Mouse (Mus musculus): Measurements from ENCODE around the gene Tcea3. TPM values are rescaled to one million over a fixed set of nuclear protein-coding genes. Genes with fewer than 3 reads are reported as not detected.

Gene Tcea3
- 16.4 and 17.3 TPM in 2 replicates for polyA plus RNA-seq (2014; fragmentation: Nextera tagmentation; extraction: Ambion mirVana)

GRCm38 (mm10) chr4:136247729-136248463 is at the start of gene Tcea3:
Tcea3 (plus strand) TSS chr4:136247729.
- Histone ChIP-seq H3K4me2 (peak within 1 kb of the TSS; percentile 72), H3K9ac (ENCODE audit: low read depth, low read length) (peak within 1 kb of the TSS; percentile 41; the same call in 1 of the 2 replicates), H3K4me1 (replicated peaks; ENCODE audit: control insufficient read depth, insufficient read depth, low read length) (peaks cover 11% of the 10 kb centered on the region), H3K36me3 (ENCODE audit: control insufficient read depth, insufficient read depth, low read length) (no peaks in the 10 kb centered on the region), H3K4me3 (ENCODE audit: low read depth, low read length) (peak within 1 kb of the TSS; percentile 53), H3K27me3 (replicated peaks; ENCODE audit: control insufficient read depth, insufficient read depth, low read length) (peaks cover 80% of the 10 kb centered on the region), H3K9me3 (ENCODE audit: control insufficient read depth, low read length) (no peaks in the 10 kb centered on the region), H3K27ac (ENCODE audit: low read depth, low read length) (no peak within 1 kb of the TSS)
- ATAC-seq (replicated peaks; ENCODE audit: low FRiP score) (peak; percentile 58), DNase-seq (ENCODE audit: low spot score) (peak; percentile 63)
- WGBS: under 1% methylated on average over 46 of the region's 46 CpGs

GRCm38 (mm10) chr4:136198846-136199245 is 48.7 kb upstream of the Tcea3 start:
- H3K4me1 ChIP-seq (replicated peaks; ENCODE audit: control insufficient read depth, insufficient read depth, low read length): peaks cover 3% of the 10 kb centered on the region; the same call in 1 of the 2 replicates
- H3K36me3 ChIP-seq (ENCODE audit: control insufficient read depth, insufficient read depth, low read length): no peaks in the 10 kb centered on the region; the same call in 1 of the 2 replicates
- ATAC-seq (replicated peaks; ENCODE audit: low FRiP score) (no peak), DNase-seq (ENCODE audit: low spot score) (no peak)
- no peak overlapping the region for H3K27ac ChIP-seq (ENCODE audit: low read depth, low read length)
- no peak overlapping the region for H3K9ac ChIP-seq (ENCODE audit: low read depth, low read length)
- peaks cover 5% of the 10 kb centered on the region; the same call in 1 of the 2 replicates for H3K27me3 ChIP-seq (replicated peaks; ENCODE audit: control insufficient read depth, insufficient read depth, low read length)
- no peak overlapping the region for H3K4me2 ChIP-seq
- WGBS: 73% methylated on average over 7 of the region's 7 CpGs
- no peaks in the 10 kb centered on the region for H3K9me3 ChIP-seq (ENCODE audit: control insufficient read depth, low read length)
- no peak overlapping the region for H3K4me3 ChIP-seq (ENCODE audit: low read depth, low read length)

GRCm38 (mm10) chr4:136199562-136200292 is 47.8 kb upstream of the Tcea3 start:
- ATAC-seq (replicated peaks; ENCODE audit: low FRiP score) (no peak), DNase-seq (ENCODE audit: low spot score) (no peak)
- 29% methylated on average over 9 of the region's 9 CpGs for WGBS
- no peaks in the 10 kb centered on the region; the same call in 1 of the 2 replicates for H3K36me3 ChIP-seq (ENCODE audit: control insufficient read depth, insufficient read depth, low read length)
- no peak overlapping the region for H3K4me3 ChIP-seq (ENCODE audit: low read depth, low read length)
- H3K9ac ChIP-seq (ENCODE audit: low read depth, low read length): no peak overlapping the region
- H3K27me3 ChIP-seq (replicated peaks; ENCODE audit: control insufficient read depth, insufficient read depth, low read length): peaks cover 5% of the 10 kb centered on the region; the same call in 1 of the 2 replicates
- no peak overlapping the region for H3K27ac ChIP-seq (ENCODE audit: low read depth, low read length)
- no peak overlapping the region for H3K4me2 ChIP-seq
- H3K9me3 ChIP-seq (ENCODE audit: control insufficient read depth, low read length): no peaks in the 10 kb centered on the region
- H3K4me1 ChIP-seq (replicated peaks; ENCODE audit: control insufficient read depth, insufficient read depth, low read length): peaks cover 3% of the 10 kb centered on the region; the same call in 1 of the 2 replicates

- peak; percentile 74 for DNase-seq (ENCODE audit: low spot score)
Observed at GRCm38 (mm10) chr4:136202509-136202908, 45.0 kb upstream of the Tcea3 start.

DNA sequence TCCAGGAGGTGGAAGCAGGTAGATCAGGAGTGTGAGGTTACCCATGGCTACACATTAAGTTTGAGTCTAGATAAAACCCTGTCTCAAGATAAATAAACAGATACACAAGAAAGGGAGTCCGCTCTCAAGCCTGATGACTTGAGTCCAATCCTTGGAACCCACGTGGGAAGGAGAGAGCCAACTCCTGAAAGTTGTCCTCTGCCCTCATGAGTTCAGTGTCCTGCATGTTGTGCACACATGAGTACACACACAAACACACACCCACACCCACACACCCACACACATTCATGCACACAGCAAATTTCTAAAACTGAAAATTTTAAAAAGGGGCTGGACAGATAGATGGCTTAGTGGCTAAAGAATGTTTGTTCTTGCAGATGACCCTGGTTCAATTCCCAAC is 42.8 kb upstream of the Tcea3 start:
- no peak overlapping the region for H3K9ac ChIP-seq (ENCODE audit: low read depth, low read length)
- peaks cover 22% of the 10 kb centered on the region for H3K27me3 ChIP-seq (replicated peaks; ENCODE audit: control insufficient read depth, insufficient read depth, low read length)
- DNase-seq (ENCODE audit: low spot score) (no peak), ATAC-seq (replicated peaks; ENCODE audit: low FRiP score) (no peak)
- no peaks in the 10 kb centered on the region for H3K36me3 ChIP-seq (ENCODE audit: control insufficient read depth, insufficient read depth, low read length)
- H3K4me3 ChIP-seq (ENCODE audit: low read depth, low read length): no peak overlapping the region
- 74% methylated on average over 2 of the region's 2 CpGs for WGBS
- peaks cover 11% of the 10 kb centered on the region for H3K4me1 ChIP-seq (replicated peaks; ENCODE audit: control insufficient read depth, insufficient read depth, low read length)
- no peak overlapping the region for H3K27ac ChIP-seq (ENCODE audit: low read depth, low read length)
- H3K9me3 ChIP-seq (ENCODE audit: control insufficient read depth, low read length): no peaks in the 10 kb centered on the region
- no peak overlapping the region for H3K4me2 ChIP-seq

More at GRCm38 (mm10) chr4:136202509-136202908, 45.0 kb upstream of the Tcea3 start:
- 8% methylated on average over 9 of the region's 9 CpGs for WGBS
- Histone ChIP-seq H3K9me3 (ENCODE audit: control insufficient read depth, low read length) (no peaks in the 10 kb centered on the region), H3K4me1 (replicated peaks; ENCODE audit: control insufficient read depth, insufficient read depth, low read length) (peaks cover 11% of the 10 kb centered on the region), H3K4me2 (no peak overlapping the region), H3K4me3 (ENCODE audit: low read depth, low read length) (no peak overlapping the region), H3K9ac (ENCODE audit: low read depth, low read length) (no peak overlapping the region), H3K27me3 (replicated peaks; ENCODE audit: control insufficient read depth, insufficient read depth, low read length) (peaks cover 15% of the 10 kb centered on the region), H3K36me3 (ENCODE audit: control insufficient read depth, insufficient read depth, low read length) (no peaks in the 10 kb centered on the region), H3K27ac (ENCODE audit: low read depth, low read length) (no peak overlapping the region)
- no peak for ATAC-seq (replicated peaks; ENCODE audit: low FRiP score)

- peaks cover 20% of the 10 kb centered on the region for H3K27me3 ChIP-seq (replicated peaks; ENCODE audit: control insufficient read depth, insufficient read depth, low read length)
Observed at GRCm38 (mm10) chr4:136206033-136206893, 41.3 kb upstream of the Tcea3 start, which contains the start of gene Asap3. Asap3 (plus strand) TSS chr4:136206365.

GRCm38 (mm10) chr4:136206943-136207342 is 40.6 kb upstream of the Tcea3 start:
- ATAC-seq (replicated peaks; ENCODE audit: low FRiP score): no peak
- Histone ChIP-seq H3K4me3 (ENCODE audit: low read depth, low read length) (peak overlapping the region; percentile 59), H3K36me3 (ENCODE audit: control insufficient read depth, insufficient read depth, low read length) (no peaks in the 10 kb centered on the region), H3K4me1 (replicated peaks; ENCODE audit: control insufficient read depth, insufficient read depth, low read length) (peaks cover 11% of the 10 kb centered on the region), H3K27me3 (replicated peaks; ENCODE audit: control insufficient read depth, insufficient read depth, low read length) (peaks cover 17% of the 10 kb centered on the region), H3K9ac (ENCODE audit: low read depth, low read length) (peak overlapping the region; percentile 66), H3K9me3 (ENCODE audit: control insufficient read depth, low read length) (no peaks in the 10 kb centered on the region), H3K4me2 (peak overlapping the region; percentile 98), H3K27ac (ENCODE audit: low read depth, low read length) (no peak overlapping the region)
- DNase-seq (ENCODE audit: low spot score): no peak
- 8% methylated on average over 6 of the region's 6 CpGs for WGBS

More at GRCm38 (mm10) chr4:136206033-136206893, 41.3 kb upstream of the Tcea3 start, which contains the start of gene Asap3:
- H3K4me3 ChIP-seq (ENCODE audit: low read depth, low read length): peak within 1 kb of the TSS; percentile 59
- no peak within 1 kb of the TSS; the same call in 1 of the 2 replicates for H3K27ac ChIP-seq (ENCODE audit: low read depth, low read length)
- ATAC-seq (replicated peaks; ENCODE audit: low FRiP score) (peak; percentile 93), DNase-seq (ENCODE audit: low spot score) (peak; percentile 98)
- no peaks in the 10 kb centered on the region for H3K36me3 ChIP-seq (ENCODE audit: control insufficient read depth, insufficient read depth, low read length)
- peak within 1 kb of the TSS; percentile 66 for H3K9ac ChIP-seq (ENCODE audit: low read depth, low read length)
- no peaks in the 10 kb centered on the region for H3K9me3 ChIP-seq (ENCODE audit: control insufficient read depth, low read length)
- peak within 1 kb of the TSS; percentile 98 for H3K4me2 ChIP-seq
- H3K4me1 ChIP-seq (replicated peaks; ENCODE audit: control insufficient read depth, insufficient read depth, low read length): peaks cover 11% of the 10 kb centered on the region
- whole genome bisulfite sequencing: 2% methylated on average over 53 of the region's 54 CpGs

- H3K4me2 ChIP-seq: no peak overlapping the region
- no peak for DNase-seq (ENCODE audit: low spot score)
- H3K36me3 ChIP-seq (ENCODE audit: control insufficient read depth, insufficient read depth, low read length): no peaks in the 10 kb centered on the region
- H3K27me3 ChIP-seq (replicated peaks; ENCODE audit: control insufficient read depth, insufficient read depth, low read length): peaks cover 19% of the 10 kb centered on the region
- no peak overlapping the region for H3K4me3 ChIP-seq (ENCODE audit: low read depth, low read length)
- no peak overlapping the region for H3K9ac ChIP-seq (ENCODE audit: low read depth, low read length)
- H3K4me1 ChIP-seq (replicated peaks; ENCODE audit: control insufficient read depth, insufficient read depth, low read length): peaks cover 5% of the 10 kb centered on the region; the same call in 1 of the 2 replicates
- WGBS: 61% methylated on average over 9 of the region's 9 CpGs
- H3K27ac ChIP-seq (ENCODE audit: low read depth, low read length): no peak overlapping the region
- H3K9me3 ChIP-seq (ENCODE audit: control insufficient read depth, low read length): no peaks in the 10 kb centered on the region
- ATAC-seq (replicated peaks; ENCODE audit: low FRiP score): no peak
Observed at GRCm38 (mm10) chr4:136210931-136211330, 36.6 kb upstream of the Tcea3 start.
